Mouse (Mus musculus): ENCODE results near the gene Pop7. TPM values are rescaled to one million over a fixed set of nuclear protein-coding genes. Genes with fewer than 3 reads are reported as not detected.

Gene Pop7
- polyA plus RNA-seq, 2 experiments: 40.6 to 54.2 TPM

DNA sequence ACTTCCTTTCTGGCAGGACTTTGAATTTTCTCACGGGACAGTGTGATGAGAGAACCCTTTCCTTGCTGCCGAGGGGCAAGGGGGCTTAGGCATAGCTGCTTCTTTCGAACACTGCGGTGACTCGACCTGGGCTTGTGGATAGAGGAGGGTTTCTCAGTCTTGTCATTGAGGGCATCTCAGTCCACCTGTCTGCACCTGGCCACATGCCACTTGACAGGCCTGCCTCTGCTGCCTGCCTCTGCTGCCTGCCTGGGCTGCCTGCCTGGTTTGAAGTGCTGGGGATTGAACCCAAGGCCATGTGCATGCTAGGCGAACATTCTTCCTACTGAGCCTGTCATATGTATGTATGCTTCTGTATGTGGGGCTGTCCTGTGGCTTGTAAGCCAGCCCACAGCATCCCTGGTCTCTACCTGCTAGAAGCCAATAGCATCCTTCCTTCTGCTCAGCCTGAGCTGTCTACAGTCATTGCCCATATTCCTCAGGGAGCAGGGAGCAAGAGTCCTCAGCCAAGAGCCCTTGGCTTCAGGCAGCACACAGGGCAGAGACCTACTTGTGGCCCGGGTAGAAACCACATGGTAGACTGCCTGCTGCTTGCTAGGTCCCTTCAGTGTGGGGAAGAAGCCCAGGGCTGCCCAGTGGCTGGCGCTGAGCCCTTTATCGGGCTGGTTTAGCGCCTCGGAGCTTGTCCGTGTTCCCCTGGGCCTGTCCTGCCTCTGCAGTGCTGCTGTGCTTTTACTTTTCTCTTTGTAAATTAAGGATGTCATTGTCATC lies 11.8 kb upstream of the Pop7 start:
- WGBS: 88% methylated on average over 12 of the region's 12 CpGs
- no peak for TF ChIP-seq POLR2A (IDR thresholded peaks at IDR 0.05; ENCODE audit: borderline replicate concordance, extremely low read depth, insufficient read depth, insufficient read length)
- H3K4me3 ChIP-seq (replicated peaks; ENCODE audit: low read length): no peak overlapping the region

GRCm38 (mm10) chr5:137512847-137513794 lies 10.8 kb upstream of the Pop7 start:
- Histone ChIP-seq H3K4me2 (replicated peaks; ENCODE audit: low read depth, low read length, severe bottlenecking) (no peak overlapping the region), H3K27ac (replicated peaks; ENCODE audit: low read depth, low read length) (no peak overlapping the region), H3K36me3 (ENCODE audit: control insufficient read depth, insufficient read depth, low read length) (peaks cover 18% of the 10 kb centered on the region; the same call in 1 of the 2 replicates), H3K4me1 (ENCODE audit: control insufficient read depth, insufficient read depth, low read length) (peaks cover 11% of the 10 kb centered on the region), H3K9ac (ENCODE audit: low read depth, low read length, severe bottlenecking) (0 out of 2 replicates have a peak overlapping the region, but pooled peaks have one; percentile 22), H3K9me3 (ENCODE audit: control insufficient read depth, low read length) (no peaks in the 10 kb centered on the region), H3K4me3 (replicated peaks; ENCODE audit: low read length) (0 out of 2 replicates have a peak overlapping the region, but pooled peaks have one; percentile 99), H3K27me3 (ENCODE audit: control insufficient read depth, insufficient read depth, low read length) (no peaks in the 10 kb centered on the region)
- ATAC-seq (ENCODE audit: low FRiP score, low read depth): no peak
- 82% methylated on average over 11 of the region's 11 CpGs for WGBS
- no peak for DNase-seq (ENCODE audit: low spot score)
- no peak for TF ChIP-seq POLR2A (IDR thresholded peaks at IDR 0.05; ENCODE audit: borderline replicate concordance, extremely low read depth, insufficient read depth, insufficient read length)

More for the DNA sequence above, 11.8 kb upstream of the Pop7 start:
- H3K27ac ChIP-seq (replicated peaks; ENCODE audit: low read depth, low read length): no peak overlapping the region
- peaks cover 11% of the 10 kb centered on the region for H3K4me1 ChIP-seq (ENCODE audit: control insufficient read depth, insufficient read depth, low read length)
- no peak overlapping the region for H3K4me2 ChIP-seq (replicated peaks; ENCODE audit: low read depth, low read length, severe bottlenecking)
- no peaks in the 10 kb centered on the region for H3K27me3 ChIP-seq (ENCODE audit: control insufficient read depth, insufficient read depth, low read length)
- H3K9me3 ChIP-seq (ENCODE audit: control insufficient read depth, low read length): no peaks in the 10 kb centered on the region
- DNase-seq (ENCODE audit: low spot score) (no peak), ATAC-seq (ENCODE audit: low FRiP score, low read depth) (no peak)
- H3K9ac ChIP-seq (ENCODE audit: low read depth, low read length, severe bottlenecking): no peak overlapping the region
- peaks cover 27% of the 10 kb centered on the region for H3K36me3 ChIP-seq (ENCODE audit: control insufficient read depth, insufficient read depth, low read length)

GRCm38 (mm10) chr5:137511706-137512105 lies 9.4 kb upstream of the Pop7 start:
- no peaks in the 10 kb centered on the region for H3K9me3 ChIP-seq (ENCODE audit: control insufficient read depth, low read length)
- H3K27me3 ChIP-seq (ENCODE audit: control insufficient read depth, insufficient read depth, low read length): no peaks in the 10 kb centered on the region
- ATAC-seq (ENCODE audit: low FRiP score, low read depth): no peak
- H3K4me3 ChIP-seq (replicated peaks; ENCODE audit: low read length): peak overlapping the region; percentile 99
- 0 out of 2 replicates have a peak overlapping the region, but pooled peaks have one; percentile 82 for H3K27ac ChIP-seq (replicated peaks; ENCODE audit: low read depth, low read length)
- H3K4me2 ChIP-seq (replicated peaks; ENCODE audit: low read depth, low read length, severe bottlenecking): peak overlapping the region; percentile 91
- no peak for DNase-seq (ENCODE audit: low spot score)
- peaks cover 11% of the 10 kb centered on the region for H3K4me1 ChIP-seq (ENCODE audit: control insufficient read depth, insufficient read depth, low read length)
- peak overlapping the region; percentile 97; the same call in 1 of the 2 replicates for H3K9ac ChIP-seq (ENCODE audit: low read depth, low read length, severe bottlenecking)
- 64% methylated on average over 3 of the region's 3 CpGs for WGBS
- 0 out of 2 replicates have a peak, but pooled peaks cover 10% of the 10 kb centered on the region for H3K36me3 ChIP-seq (ENCODE audit: control insufficient read depth, insufficient read depth, low read length)
- no peak for TF ChIP-seq POLR2A (IDR thresholded peaks at IDR 0.05; ENCODE audit: borderline replicate concordance, extremely low read depth, insufficient read depth, insufficient read length)

DNA sequence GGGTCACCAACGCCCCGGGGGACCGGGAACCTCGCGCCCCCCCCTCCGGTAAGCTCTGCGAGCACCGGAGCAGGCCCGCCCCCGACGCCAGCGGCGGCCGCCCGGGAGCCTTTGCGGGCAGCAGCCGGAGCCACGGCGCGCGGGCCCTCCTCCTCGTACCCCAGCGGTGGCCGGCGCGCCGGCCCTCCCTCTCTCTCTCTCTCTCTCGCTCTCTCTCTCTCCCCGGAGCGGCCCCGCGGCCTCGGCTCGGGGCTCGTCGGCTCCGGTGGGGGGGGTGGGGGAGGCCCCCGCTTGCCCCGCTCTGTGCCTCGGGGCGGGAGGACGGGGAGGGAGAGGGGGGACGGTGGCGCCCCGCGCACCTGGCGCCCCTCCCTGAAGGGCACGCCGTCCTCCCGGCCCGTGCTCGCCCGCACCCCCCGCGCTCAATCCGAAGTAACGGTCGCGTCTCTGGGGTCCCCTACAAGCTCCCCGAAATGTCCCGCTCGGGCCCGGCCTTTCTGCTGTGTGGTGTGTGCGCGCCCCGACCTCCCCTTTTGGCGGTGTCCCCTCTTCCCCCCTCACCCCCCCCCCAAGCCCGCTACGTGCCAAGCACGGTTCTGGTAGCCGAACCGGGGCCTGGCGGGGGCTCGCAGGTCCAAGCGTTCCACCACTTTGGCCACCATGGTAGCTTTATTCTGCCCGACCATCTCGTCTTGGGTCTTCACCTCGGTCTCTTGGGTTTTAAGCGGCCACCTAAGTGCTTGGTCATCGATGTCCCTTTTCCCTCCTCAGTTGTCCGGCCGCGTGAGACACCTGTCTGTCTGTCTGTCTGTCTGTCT lies 8.5 kb upstream of the Pop7 start:
- no peak for TF ChIP-seq POLR2A (IDR thresholded peaks at IDR 0.05; ENCODE audit: borderline replicate concordance, extremely low read depth, insufficient read depth, insufficient read length)
- peak overlapping the region; percentile 82 for H3K27ac ChIP-seq (replicated peaks; ENCODE audit: low read depth, low read length)
- peak overlapping the region; percentile 99 for H3K4me3 ChIP-seq (replicated peaks; ENCODE audit: low read length)
- 2% methylated on average over 19 of the region's 83 CpGs for WGBS
- H3K36me3 ChIP-seq (ENCODE audit: control insufficient read depth, insufficient read depth, low read length): 0 out of 2 replicates have a peak, but pooled peaks cover 10% of the 10 kb centered on the region
- no peaks in the 10 kb centered on the region for H3K27me3 ChIP-seq (ENCODE audit: control insufficient read depth, insufficient read depth, low read length)
- no peaks in the 10 kb centered on the region for H3K9me3 ChIP-seq (ENCODE audit: control insufficient read depth, low read length)
- H3K4me2 ChIP-seq (replicated peaks; ENCODE audit: low read depth, low read length, severe bottlenecking): peak overlapping the region; percentile 91
- peak overlapping the region; percentile 97 for H3K9ac ChIP-seq (ENCODE audit: low read depth, low read length, severe bottlenecking)
- peak; percentile 28; the same call in 1 of the 2 replicates for ATAC-seq (ENCODE audit: low FRiP score, low read depth)
- no peak for DNase-seq (ENCODE audit: low spot score)
- peaks cover 11% of the 10 kb centered on the region for H3K4me1 ChIP-seq (ENCODE audit: control insufficient read depth, insufficient read depth, low read length)

All from limb, embryonic 14.5 days (tissue).